Mouse (Mus musculus) heart, adult 8-10 months (tissue): Measurements from ENCODE around the gene Esm1. TPM values are rescaled to one million over a fixed set of nuclear protein-coding genes. Genes with fewer than 3 reads are reported as not detected.
A peak's percentile ranks its signal among the peaks of the same experiment; 100 is the strongest.
"Not testable (repeated sequence)": the region's sequence is repeated elsewhere in the genome, so short reads cannot be mapped to it uniquely, and the experiment has no call there.

Source experiments
- DNase-seq: peaks from one replicate; pipeline ENCODE4 v3.0.0; 2022; ENCODE audit warnings: low spot score
- total RNA-seq, 4 experiments: library from RNA; stranded (reverse); gene quantifications; 2 replicates each; pipeline ENCODE4 v1.2.4; 2022

Esm1 gene
- total RNA-seq, 4 experiments from 2014 or later = 0.44 to 1.3 (median 0.59) TPM

- no peak for DNase-seq
Measured at GRCm38 (mm10) chr13:113227666-113228463, 18.4 kb downstream of the Esm1 start.

GRCm38 (mm10) chr13:113242129-113242528 lies 32.7 kb downstream of the Esm1 start:
- no peak for DNase-seq

- DNase-seq = no peak
Measured at GRCm38 (mm10) chr13:113245025-113245424, 35.6 kb downstream of the Esm1 start.

- not testable (repeated sequence) for DNase-seq
Measured at GRCm38 (mm10) chr13:113252580-113252979, 43.1 kb downstream of the Esm1 start.

- no peak for DNase-seq
Measured at GRCm38 (mm10) chr13:113256766-113257165, 47.3 kb downstream of the Esm1 start.

- DNase-seq = no peak
Measured at GRCm38 (mm10) chr13:113257190-113257589, 47.7 kb downstream of the Esm1 start.

GRCm38 (mm10) chr13:113259237-113259636 lies 49.8 kb downstream of the Esm1 start:
- no peak for DNase-seq

- no peak for DNase-seq
Measured at GRCm38 (mm10) chr13:113262822-113263221, 53.4 kb downstream of the Esm1 start.

- DNase-seq = peak; percentile 27
Measured at GRCm38 (mm10) chr13:113265257-113265656, 55.8 kb downstream of the Esm1 start.

- DNase-seq = peak; percentile 74
Measured at GRCm38 (mm10) chr13:113266495-113266951, 57.1 kb downstream of the Esm1 start.

GRCm38 (mm10) chr13:113267204-113267603 lies 57.7 kb downstream of the Esm1 start:
- no peak for DNase-seq

Other genes starting within 250 kb of the Esm1 start
- gene Ccno, start 221.9 kb upstream of the Esm1 start, total RNA-seq = under 1 TPM in 2 of 4 experiments, not detected in 2; 0.16 to 0.50 TPM
- gene Mcidas, start 215.8 kb upstream of the Esm1 start, total RNA-seq = not detected
- not detected for gene Cdc20b, start 174.5 kb upstream of the Esm1 start, total RNA-seq
- 10 to 100 TPM; 32.6 to 36.7 (median 35.6) TPM for gene Gpx8, start 163.2 kb upstream of the Esm1 start, total RNA-seq
- under 1 TPM in 2 of 4 experiments, not detected in 2; 0.46 to 0.95 TPM for gene Gzma, start 108.7 kb upstream of the Esm1 start, total RNA-seq
- not detected for gene Gzmk, start 16.2 kb downstream of the Esm1 start, total RNA-seq
- gene BC067074, start 83.5 kb downstream of the Esm1 start, total RNA-seq = 1 to 10 TPM; 2.8 to 4.1 (median 3.2) TPM